Mouse (Mus musculus) CH12.LX (cell line): ENCODE measurements around the gene Cacna1a.
A peak's percentile ranks its signal among the peaks of the same experiment; 100 is the strongest.

Experiments used
- CTCF ChIP-seq, 2 experiments: IDR thresholded peaks in 1 of 2; conservative IDR thresholded peaks in 1 of 2; 2 replicates each; pipeline ENCODE4 v1.5.1; 2011 to 2012; ENCODE audit warnings: low read depth in 2 of 2, low read length in 2 of 2, improper control_type of control experiment in 1 of 2, inconsistent platforms in 1 of 2, mild to moderate bottlenecking in 1 of 2, moderate library complexity in 1 of 2
- EP300 ChIP-seq: IDR thresholded peaks from 2 replicates; pipeline ENCODE4 v1.6.1; 2011; ENCODE audit warnings: low read length, improper control_type of control experiment
- MAX ChIP-seq: IDR thresholded peaks from 2 replicates; pipeline ENCODE4 v1.6.1; 2011; ENCODE audit warnings: low read length, improper control_type of control experiment
- NRF1 ChIP-seq: IDR thresholded peaks from 2 replicates; pipeline ENCODE4 v1.6.1; 2014; ENCODE audit warnings: low read depth, mild to moderate bottlenecking, inconsistent platforms, low read length, improper control_type of control experiment, moderate library complexity
- USF1 ChIP-seq: IDR thresholded peaks from 2 replicates; pipeline ENCODE4 v1.6.1; 2014; ENCODE audit warnings: low read depth, mild to moderate bottlenecking, inconsistent platforms, low read length, improper control_type of control experiment
- ZNF384 ChIP-seq: IDR thresholded peaks from 2 replicates; pipeline ENCODE4 v1.6.1; 2012; ENCODE audit warnings: low read depth, low read length, improper control_type of control experiment, inconsistent platforms

- peak; percentile 72 for TF ChIP-seq NRF1
- no peak for TF ChIP-seq USF1
- TF ChIP-seq MAX = 0 out of 2 replicates have a peak, but pooled peaks have one; percentile 69
- TF ChIP-seq ZNF384 = no peak
- no peak for TF ChIP-seq EP300
- TF ChIP-seq CTCF (conservative IDR thresholded peaks at IDR 0.05 in 1 of 2, IDR thresholded peaks at IDR 0.05 in 1 of 2; ENCODE audit: low read depth in 2 of 2, low read length in 2 of 2) = peak in 1 of 2 experiments; percentile 57; a peak in 2 of 4 replicates
Measured at GRCm38 (mm10) chr8:84664566-84665384, 276.5 kb downstream of the Cacna1a start.
